In genomic region chr1:64615531-64615991, GRCm38 (mm10) we compare ENCODE assay signal across 10 mouse cellular contexts. TPM values are rescaled to one million over a fixed set of nuclear protein-coding genes. Genes with fewer than 3 reads are reported as not detected.
DNase-seq lines count a peak whose midpoint lies in the region; ATAC-seq and TF ChIP-seq lines count a peak whose summit lies in the region.
"Had no signal": no experiment of that assay in that cellular context is flagged by ENCODE, and none has a peak within 500 bp of the region (broad histone marks: within the 10 kb centered on the region; RNA-seq: fewer than 3 reads in every experiment).

No protein-coding gene starts in this region.

- H3K4me3 ChIP-seq in gastrocnemius, adult 2 months, result peak overlapping the region; percentile 85
- H3K4me3 ChIP-seq in liver, embryonic 12.5 days, result no peak overlapping the region
- H3K4me3 ChIP-seq in liver, embryonic 11.5 days (ENCODE audit: low read depth, low read length), result no peak overlapping the region
- H3K4me3 ChIP-seq in midbrain, embryonic 16.5 days (ENCODE audit: low read depth, low read length), result no peak overlapping the region
- no peak overlapping the region for H3K4me3 ChIP-seq in thymus, adult 2 months (ENCODE audit: control insufficient read depth, insufficient read depth, low read length)

- WGBS in liver, embryonic 12.5 days (ENCODE audit: insufficient replicate concordance), result 81% methylated on average over 11 of the region's 11 CpGs
- WGBS in liver, embryonic 11.5 days, result 92% methylated on average over 11 of the region's 11 CpGs
- 84% methylated on average over 11 of the region's 11 CpGs for WGBS in midbrain, embryonic 16.5 days
- WGBS in thymus, adult 2 months, result 95% methylated on average over 11 of the region's 11 CpGs

- no peak for TF ChIP-seq POLR2A in thymus, adult 2 months (IDR thresholded peaks at IDR 0.05; ENCODE audit: control insufficient read depth, extremely low read depth, insufficient read depth, low read length, poor library complexity)

- intact Hi-C loops in gastrocnemius, adult 2 months (cut with DNase I), result loop anchor here (5.0 to 10.0 kb wide), 3 partner anchors 309 to 562 kb away; no protein-coding TSS in a partner anchor

- in situ Hi-C loops in Patski (cut with MboI; ENCODE audit: low pct_unique_long_range_greater_than_20kb), result no loop called here

- H3K9me3 ChIP-seq in liver, embryonic 12.5 days (replicated peaks), result no peaks in the 10 kb centered on the region
- no peaks in the 10 kb centered on the region for H3K9me3 ChIP-seq in liver, embryonic 11.5 days (ENCODE audit: control insufficient read depth, low read length)
- H3K9me3 ChIP-seq in midbrain, embryonic 16.5 days (replicated peaks; ENCODE audit: control insufficient read depth, low read length, poor library complexity, severe bottlenecking), result no peaks in the 10 kb centered on the region

- TF ChIP-seq CTCF in gastrocnemius, adult 2 months (IDR thresholded peaks at IDR 0.05), result no peak
- no peak for TF ChIP-seq CTCF in Patski (IDR thresholded peaks at IDR 0.05)
- no peak for TF ChIP-seq CTCF in thymus, adult 2 months (IDR thresholded peaks at IDR 0.05; ENCODE audit: borderline replicate concordance, control insufficient read depth, extremely low read depth, insufficient read depth, low read length, poor library complexity)

- H3K36me3 ChIP-seq in liver, embryonic 12.5 days, result peaks cover 19% of the 10 kb centered on the region; the same call in 1 of the 2 replicates
- no peaks in the 10 kb centered on the region; the same call in 1 of the 2 replicates for H3K36me3 ChIP-seq in liver, embryonic 11.5 days (ENCODE audit: control insufficient read depth, insufficient read depth, low read length)
- peaks cover 2% of the 10 kb centered on the region; the same call in 1 of the 2 replicates for H3K36me3 ChIP-seq in midbrain, embryonic 16.5 days (ENCODE audit: control insufficient read depth, insufficient read depth, low read length)
- no peaks in the 10 kb centered on the region for H3K36me3 ChIP-seq in thymus, adult 2 months (ENCODE audit: control insufficient read depth, insufficient read depth, low read length)

- peak overlapping the region; percentile 92 for H3K27ac ChIP-seq in gastrocnemius, adult 2 months
- H3K27ac ChIP-seq in liver, embryonic 12.5 days, result peak overlapping the region; percentile 12; the same call in 1 of the 2 replicates
- no peak overlapping the region for H3K27ac ChIP-seq in liver, embryonic 11.5 days (ENCODE audit: low read depth, low read length)
- no peak overlapping the region for H3K27ac ChIP-seq in midbrain, embryonic 16.5 days (ENCODE audit: low read length)
- no peak overlapping the region for H3K27ac ChIP-seq in thymus, adult 2 months (ENCODE audit: control insufficient read depth, insufficient read depth, low read length)

- no peaks in the 10 kb centered on the region for H3K27me3 ChIP-seq in liver, embryonic 12.5 days (replicated peaks)
- H3K27me3 ChIP-seq in liver, embryonic 11.5 days (replicated peaks; ENCODE audit: control insufficient read depth, insufficient read depth, low read length), result no peaks in the 10 kb centered on the region
- H3K27me3 ChIP-seq in Patski, result no peaks in the 10 kb centered on the region
- no peaks in the 10 kb centered on the region for H3K27me3 ChIP-seq in midbrain, embryonic 16.5 days (ENCODE audit: control insufficient read depth, insufficient read depth, low read depth, low read length)
- H3K27me3 ChIP-seq in thymus, adult 2 months (ENCODE audit: control insufficient read depth, insufficient read depth, low read length), result no peaks in the 10 kb centered on the region

- POLR2A ChIA-PET in Patski (lab: Charles Lee), result interaction anchor here (0.6 kb wide), 1 partner anchor 1503 kb away, joined by 4 read pairs; no protein-coding TSS in a partner anchor

- no peak overlapping the region for H3K4me2 ChIP-seq in liver, embryonic 12.5 days
- H3K4me2 ChIP-seq in liver, embryonic 11.5 days, result no peak overlapping the region; the same call in 1 of the 2 replicates
- peak overlapping the region; percentile 65; the same call in 1 of the 2 replicates for H3K4me2 ChIP-seq in midbrain, embryonic 16.5 days (ENCODE audit: low read length)

- CTCF ChIA-PET in Patski (lab: Charles Lee), result interaction anchor here (0.9 to 3.4 kb wide), 4 partner anchors 9 to 89 kb away, joined by 3 to 18 read pairs (median 8); no protein-coding TSS in a partner anchor

- H3K9ac ChIP-seq in liver, embryonic 12.5 days, result no peak overlapping the region
- H3K9ac ChIP-seq in liver, embryonic 11.5 days (ENCODE audit: low read depth, low read length), result no peak overlapping the region
- 0 out of 2 replicates have a peak overlapping the region, but pooled peaks have one; percentile 98 for H3K9ac ChIP-seq in midbrain, embryonic 16.5 days (ENCODE audit: low read depth, low read length)

- ATAC-seq in liver, embryonic 12.5 days, result no peak
- ATAC-seq in liver, embryonic 11.5 days (replicated peaks; ENCODE audit: low FRiP score), result no peak
- ATAC-seq in Patski, result peak; percentile 55
- no peak for ATAC-seq in midbrain, embryonic 16.5 days

- H3K4me1 ChIP-seq in liver, embryonic 12.5 days, result peaks cover 32% of the 10 kb centered on the region
- H3K4me1 ChIP-seq in liver, embryonic 11.5 days (replicated peaks; ENCODE audit: control insufficient read depth, insufficient read depth, low read length), result peaks cover 17% of the 10 kb centered on the region
- H3K4me1 ChIP-seq in midbrain, embryonic 16.5 days (ENCODE audit: control insufficient read depth, insufficient read depth, low read length), result peaks cover 20% of the 10 kb centered on the region
- H3K4me1 ChIP-seq in thymus, adult 2 months (replicated peaks; ENCODE audit: control insufficient read depth, insufficient read depth, low read length), result no peaks in the 10 kb centered on the region

- peak; percentile 35 for DNase-seq in gastrocnemius, adult 2 months
- no peak for DNase-seq in gastrocnemius, adult 8-10 months (ENCODE audit: low spot score in 2 of 2)
- DNase-seq in liver, embryonic 11.5 days (ENCODE audit: low spot score), result no peak
- DNase-seq in Patski (ENCODE audit: low read depth, low spot score), result no peak
- no peak for DNase-seq in thymus, adult 2 months
- DNase-seq in thymus, postnatal 10 days (ENCODE audit: low spot score in 2 of 2), result no peak
- DNase-seq: layer of hippocampus, adult 9-11 months; lung, postnatal 14 days had no signal

RNA-seq across cellular contexts. Expression of gene Mettl21a, which starts 1.5 kb away (rescaled TPM):
- 10 to 100 TPM in 1 of 2 experiments, 1 to 10 TPM in 1; 8.1 to 10.6 TPM for total RNA-seq in gastrocnemius, adult 2 months (2021)
- 10 to 100 TPM in 2 of 4 experiments, 1 to 10 TPM in 2; 8.0 to 14.6 (median 10.0) TPM for total RNA-seq in gastrocnemius, adult 8-10 months (2022)
- 9.2 and 11.1 TPM in 2 replicates for polyA plus RNA-seq in liver, embryonic 12.5 days (2016; fragmentation: Nextera tagmentation; extraction: Ambion mirVana)
- polyA plus RNA-seq in liver, embryonic 11.5 days (2014; fragmentation: Nextera tagmentation; extraction: Ambion mirVana), result 16.1 and 16.3 TPM in 2 replicates
- 22.1 TPM for polyA plus RNA-seq in Patski (2021)
- polyA plus RNA-seq in midbrain, embryonic 16.5 days (2015; fragmentation: Nextera tagmentation; extraction: Ambion mirVana), result 19.9 and 20.2 TPM in 2 replicates
- 5.9 and 8.3 TPM in 2 replicates for polyA plus RNA-seq in thymus, adult 2 months (2012; rRNA removed)

Comparison
In these comparisons a context has a peak if more than half of its experiments do, and no peak if none do; other contexts are left out.
1. H3K27ac ChIP-seq: peak in gastrocnemius, adult 2 months (single experiment) and liver, embryonic 12.5 days (single experiment); none in liver, embryonic 11.5 days (single experiment), midbrain, embryonic 16.5 days (single experiment) and thymus, adult 2 months (single experiment).